Mouse (Mus musculus): Measurements from ENCODE around the gene Fam173b.
A peak's percentile ranks its signal among the peaks of the same experiment; 100 is the strongest.

The Fam173b gene

GRCm38 (mm10) chr15:31587789-31588188 is 13.9 kb upstream of the Fam173b start:
- no peak for DNase-seq (ENCODE audit: low read depth)

- no peak for DNase-seq (ENCODE audit: low read depth)
These were observed 12.5 kb upstream of the Fam173b start for GRCm38 (mm10) chr15:31588989-31589640.

DNA sequence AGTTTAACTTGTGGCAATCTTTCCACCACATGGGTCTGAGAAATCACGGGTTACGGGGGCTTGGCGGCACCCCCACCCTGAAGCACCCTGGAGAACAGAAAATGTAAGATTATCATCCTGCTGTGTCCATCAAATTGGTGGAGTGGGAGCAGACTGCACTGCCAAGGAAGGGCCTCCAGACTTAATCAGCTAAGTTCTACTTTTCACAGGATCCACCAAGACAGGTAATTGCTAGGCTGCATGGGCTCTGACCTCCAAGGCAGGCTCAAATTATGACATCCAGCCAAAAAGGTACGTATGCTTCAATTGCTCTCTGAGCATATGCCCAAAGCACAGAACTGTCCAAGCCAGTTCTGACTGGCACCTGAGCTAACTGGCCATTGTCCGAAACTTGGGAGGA is 11.5 kb upstream of the Fam173b start:
- no peak for DNase-seq (ENCODE audit: low read depth)

DNA sequence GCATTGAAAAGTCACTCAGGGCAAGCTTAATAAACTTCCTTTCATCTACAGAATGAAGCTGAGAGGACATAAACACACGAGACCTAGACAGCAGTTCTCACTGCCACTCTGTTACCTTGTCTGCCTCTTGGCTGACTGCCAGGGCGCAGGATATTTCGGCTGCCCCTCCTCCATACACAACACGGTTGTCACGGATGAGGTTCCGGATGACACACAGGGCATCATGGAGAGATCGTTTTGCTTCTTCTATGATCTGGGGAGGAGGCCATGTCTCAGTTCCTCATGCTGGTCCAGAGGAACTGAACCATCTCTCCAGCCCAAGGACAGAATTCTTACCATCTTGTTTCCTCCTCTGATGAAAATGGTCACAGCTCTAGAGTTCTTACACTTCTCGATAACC is 9.1 kb upstream of the Fam173b start:
- no peak for DNase-seq (ENCODE audit: low read depth)

- no peak for DNase-seq (ENCODE audit: low read depth)
These were observed 7.4 kb upstream of the Fam173b start for GRCm38 (mm10) chr15:31594260-31594659.

DNA sequence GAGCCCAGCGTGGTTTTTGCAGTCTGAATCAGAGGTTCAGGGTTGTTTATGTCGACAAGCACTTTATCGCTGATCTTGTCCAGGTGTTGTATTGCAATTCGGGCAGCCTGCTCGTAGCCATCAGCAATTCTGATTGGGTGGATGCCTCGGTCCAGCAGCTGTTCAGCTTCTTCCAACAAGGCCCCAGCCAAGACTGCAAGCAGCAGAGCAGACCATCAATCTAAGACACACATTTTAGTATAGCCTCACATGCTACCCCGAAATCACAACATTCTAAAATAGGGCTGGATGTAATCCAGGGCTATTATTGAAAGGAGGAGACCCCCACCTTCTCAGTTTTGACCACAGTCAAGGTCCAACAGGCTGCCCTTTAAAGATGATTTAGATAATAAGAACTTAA is 6.0 kb upstream of the Fam173b start:
- DNase-seq (ENCODE audit: low read depth), result no peak

- no peak for DNase-seq (ENCODE audit: low read depth)
These were observed 1.8 kb upstream of the Fam173b start for GRCm38 (mm10) chr15:31599834-31600233.

GRCm38 (mm10) chr15:31601279-31601645 is 390 bp upstream of the Fam173b start:
- no peak for DNase-seq (ENCODE audit: low read depth)

- peak; percentile 37 for DNase-seq (ENCODE audit: low read depth)
These were observed 774 bp downstream of the Fam173b start for GRCm38 (mm10) chr15:31602426-31602825.

DNA sequence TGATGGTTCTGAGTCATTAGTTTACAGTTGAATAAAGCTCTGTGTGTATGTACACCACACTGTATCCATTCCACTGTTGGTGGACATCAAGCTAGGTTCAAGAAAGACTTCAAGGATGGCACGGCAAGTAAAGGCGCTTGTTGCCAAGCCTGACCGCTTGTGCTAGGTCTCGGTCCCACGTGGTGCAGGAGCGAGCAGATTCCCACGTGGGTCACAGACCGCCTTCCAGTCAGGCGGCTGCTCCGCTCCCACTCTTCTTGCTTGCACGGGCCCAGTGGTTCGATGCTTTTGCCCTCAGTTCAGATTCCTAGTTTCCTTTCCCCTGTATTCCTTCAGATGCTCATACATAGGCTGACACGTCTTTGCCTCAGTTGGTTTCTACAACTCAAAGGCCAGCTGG is 1.5 kb downstream of the Fam173b start:
- no peak for DNase-seq (ENCODE audit: low read depth)

GRCm38 (mm10) chr15:31606821-31607220 is 5.2 kb downstream of the Fam173b start:
- no peak for DNase-seq (ENCODE audit: low read depth)

DNA sequence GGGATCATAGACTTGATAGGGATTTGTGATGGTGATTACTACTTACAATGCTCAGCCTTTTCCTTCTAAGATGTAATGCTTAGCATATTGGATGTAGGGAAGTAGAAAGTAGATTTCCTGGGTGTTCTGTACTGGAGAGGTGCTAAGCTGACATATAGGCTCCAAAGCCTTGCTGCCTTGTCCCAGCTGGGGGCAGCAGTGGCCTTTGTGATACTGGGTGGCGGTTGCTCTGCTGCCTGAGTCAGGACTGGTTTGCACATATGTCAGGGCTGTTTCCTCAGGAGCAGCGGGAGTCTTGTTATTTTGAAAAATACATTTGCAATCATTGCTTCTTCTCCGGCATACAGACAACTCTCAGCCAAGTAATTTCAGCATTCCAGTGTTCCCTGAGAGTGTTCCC is 9.4 kb downstream of the Fam173b start:
- no peak for DNase-seq (ENCODE audit: low read depth)

DNA sequence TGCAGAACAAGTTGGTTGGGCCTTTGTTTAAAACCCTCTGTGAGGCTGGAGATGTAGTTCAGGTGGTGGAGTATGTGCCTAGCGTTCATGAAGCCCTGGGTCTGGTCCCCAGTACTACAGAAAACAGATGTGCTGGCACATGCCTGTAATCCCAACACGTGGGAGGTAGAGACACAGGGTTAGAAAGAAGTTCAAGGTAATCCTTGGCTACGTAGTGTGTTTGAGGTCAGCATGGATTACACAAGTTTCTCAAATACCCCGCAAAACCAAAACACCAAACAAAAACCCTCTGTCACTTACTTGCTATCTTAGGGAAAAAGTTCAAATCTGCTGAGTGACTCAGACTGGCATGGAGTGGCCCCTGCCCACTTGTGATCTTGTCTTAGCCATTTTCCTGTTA is 10.3 kb downstream of the Fam173b start:
- no peak for DNase-seq (ENCODE audit: low read depth)

- no peak for DNase-seq (ENCODE audit: low read depth)
These were observed 12.3 kb downstream of the Fam173b start for GRCm38 (mm10) chr15:31613826-31614453.

- DNase-seq (ENCODE audit: low read depth), result no peak
These were observed 13.0 kb downstream of the Fam173b start for GRCm38 (mm10) chr15:31614666-31615065.

GRCm38 (mm10) chr15:31617261-31617660 is 15.6 kb downstream of the Fam173b start:
- DNase-seq (ENCODE audit: low read depth), result no peak

GRCm38 (mm10) chr15:31619521-31619920 is 17.9 kb downstream of the Fam173b start:
- no peak for DNase-seq (ENCODE audit: low read depth)

DNA sequence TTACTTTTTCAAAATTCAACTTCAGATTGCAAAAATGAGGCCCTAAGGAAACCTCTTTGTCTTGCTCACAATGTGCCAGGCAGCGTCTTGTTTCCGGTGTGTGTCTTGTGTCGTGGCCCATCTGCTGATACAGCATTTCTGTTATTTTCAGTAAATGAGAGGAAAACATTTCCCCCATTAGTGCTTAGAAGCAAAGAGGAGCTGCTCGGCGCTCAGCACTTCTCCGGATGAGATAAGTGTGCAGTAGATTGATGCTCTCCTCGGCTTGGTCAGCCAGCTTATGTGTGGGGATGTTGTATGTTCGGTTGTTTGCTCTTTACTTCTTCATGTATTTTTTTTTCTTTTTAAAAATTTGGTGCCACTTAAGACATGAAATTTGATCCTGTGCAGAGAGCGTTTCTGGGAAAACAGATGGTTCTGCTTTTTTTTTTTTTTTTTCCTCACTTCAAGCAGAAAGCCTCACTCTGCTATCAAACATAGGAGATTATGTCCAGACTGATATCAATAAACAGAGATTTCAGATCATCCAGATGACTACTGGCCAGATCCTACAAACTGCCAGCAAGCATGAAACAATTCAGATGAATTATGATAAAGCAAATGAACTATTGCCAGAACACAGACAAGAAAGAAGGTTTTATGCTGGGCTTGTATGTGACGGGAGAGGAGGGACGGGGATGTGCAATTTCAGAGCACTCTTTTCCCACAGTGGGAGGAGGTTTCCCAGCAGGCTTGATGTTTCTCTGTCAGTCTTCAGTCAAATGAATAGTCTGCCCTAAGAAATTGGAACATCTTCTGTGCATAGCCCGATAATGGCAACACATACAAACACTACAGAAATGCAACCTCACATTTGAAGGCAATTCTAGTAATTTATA is 25.9 kb downstream of the Fam173b start:
- DNase-seq (ENCODE audit: low read depth), result no peak

- DNase-seq (ENCODE audit: low read depth), result no peak
These were observed 26.5 kb downstream of the Fam173b start for GRCm38 (mm10) chr15:31628180-31628579.

DNA sequence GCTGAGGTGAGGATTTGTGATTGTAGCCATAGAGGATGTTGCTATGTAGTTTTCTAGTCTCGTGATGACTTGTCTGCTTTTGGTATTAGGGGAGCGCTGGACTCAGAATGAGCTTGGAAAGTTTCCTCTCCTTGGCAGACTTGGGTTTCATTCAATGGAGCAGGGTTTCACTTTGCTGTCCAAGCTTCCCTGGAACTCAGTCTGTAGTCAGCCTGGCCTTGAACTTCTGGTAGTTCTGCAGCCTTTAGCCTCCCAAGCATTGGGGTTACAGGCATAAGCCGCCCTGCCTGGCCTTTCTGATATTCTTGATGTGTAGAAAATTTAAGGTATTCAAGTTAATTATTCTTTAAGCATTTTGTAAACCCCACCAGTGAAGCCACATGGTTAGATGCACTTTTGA is 27.9 kb downstream of the Fam173b start:
- DNase-seq (ENCODE audit: low read depth), result no peak

DNA sequence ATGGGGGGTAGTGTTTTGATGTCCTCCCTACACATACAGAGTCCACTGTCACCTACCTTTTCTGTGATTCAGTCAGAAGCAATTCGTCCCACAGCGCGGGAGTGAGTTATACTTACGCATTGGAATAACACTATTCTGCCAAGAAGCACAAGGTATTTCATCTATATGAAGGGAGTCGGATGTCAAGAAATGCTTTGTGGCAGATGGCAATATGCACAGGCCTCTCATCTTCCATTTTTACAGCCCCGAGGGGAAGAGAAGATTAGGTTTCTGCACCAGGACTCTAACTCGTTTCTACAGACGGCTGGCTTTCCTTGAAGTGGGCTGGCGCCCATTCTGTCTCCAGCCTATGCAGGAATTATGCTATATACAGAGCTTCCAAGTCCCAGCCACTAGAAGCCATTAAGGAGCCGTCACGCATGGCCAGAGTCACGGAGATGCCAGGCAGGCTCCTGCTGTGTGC is 29.8 kb downstream of the Fam173b start:
- no peak for DNase-seq (ENCODE audit: low read depth)

GRCm38 (mm10) chr15:31632478-31632877 is 30.8 kb downstream of the Fam173b start:
- no peak for DNase-seq (ENCODE audit: low read depth)

GRCm38 (mm10) chr15:31634582-31634981 is 32.9 kb downstream of the Fam173b start:
- no peak for DNase-seq (ENCODE audit: low read depth)

All from c-Kit-positive CD71-negative TER-119-negative erythroid progenitor cells, embryonic 14.5 days (primary cell).